Mouse (Mus musculus): ENCODE measurements around the gene Rsc1a1.

DNA sequence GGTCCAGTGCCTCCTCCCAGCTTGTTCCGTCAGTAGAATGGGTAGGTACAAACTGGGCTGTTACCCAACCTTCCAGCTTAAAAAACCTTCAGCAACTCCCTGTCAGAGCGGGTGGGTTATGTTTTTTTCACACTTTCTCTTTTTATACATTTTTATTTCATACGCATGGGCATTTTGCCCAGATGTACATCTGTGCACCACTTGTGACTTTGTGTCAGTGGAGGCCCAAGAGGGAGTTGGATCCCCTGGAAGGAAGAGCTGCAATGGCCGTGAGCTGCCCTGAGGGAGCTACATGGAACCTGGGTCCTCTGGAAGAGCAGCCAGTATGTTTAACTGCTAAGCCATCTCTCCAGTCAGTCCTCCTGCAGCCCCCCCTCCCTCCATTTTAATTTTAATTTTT is 14.0 kb downstream of the Rsc1a1 start:
- TF ChIP-seq CTCF (IDR thresholded peaks at IDR 0.05; ENCODE audit: insufficient read depth, low read length) (no peak), POLR2A (IDR thresholded peaks at IDR 0.05; ENCODE audit: borderline replicate concordance, extremely low read depth, low read depth, low read length) (no peak)
